Mouse (Mus musculus): Measurements from ENCODE around the gene Cyp3a13.

DNA sequence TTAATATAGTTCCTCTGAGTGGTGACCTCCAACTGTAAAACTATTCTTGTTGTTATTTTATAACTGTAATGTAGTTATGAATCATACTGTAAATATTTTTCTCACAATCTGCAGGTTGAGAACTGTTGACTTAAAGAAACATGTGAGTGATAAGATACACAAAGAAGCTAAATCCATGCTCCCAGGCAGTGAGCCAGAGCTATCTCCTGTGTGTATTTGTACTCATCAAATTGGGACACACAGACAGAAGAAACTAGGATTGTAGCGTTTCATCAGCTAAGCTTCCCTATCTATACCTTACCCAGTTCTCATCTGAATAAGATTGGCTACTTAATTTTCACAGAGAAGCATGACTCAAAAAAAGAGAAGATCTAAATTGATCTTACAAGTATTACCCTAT is 21.7 kb upstream of the Cyp3a13 start:
- TF ChIP-seq CTCF (IDR thresholded peaks at IDR 0.05; ENCODE audit: borderline replicate concordance, insufficient read depth, low read length) (no peak), POLR2A (IDR thresholded peaks at IDR 0.05; ENCODE audit: low read depth, low read length) (no peak)

All from embryonic fibroblast, embryonic 13.5 days (primary cell).